Mouse (Mus musculus) left cerebral cortex, postnatal 4 days (tissue): ENCODE measurements at regions not wholly inside any gene's neighbourhood (a gene's known extent, or its start where the extent isn't known, plus 50 kb on each side); places are given as distances from the start of the nearest gene placed in this dataset.

Experiments
- DNase-seq: peaks from one replicate; pipeline ENCODE4 v3.0.0-alpha.2; 2022
- intact Hi-C: fragments of 180-260 bp; cut with DNase I; formaldehyde crosslinking; loops from one replicate; pipeline ENCODE4 v1.15.1; 2025

DNA sequence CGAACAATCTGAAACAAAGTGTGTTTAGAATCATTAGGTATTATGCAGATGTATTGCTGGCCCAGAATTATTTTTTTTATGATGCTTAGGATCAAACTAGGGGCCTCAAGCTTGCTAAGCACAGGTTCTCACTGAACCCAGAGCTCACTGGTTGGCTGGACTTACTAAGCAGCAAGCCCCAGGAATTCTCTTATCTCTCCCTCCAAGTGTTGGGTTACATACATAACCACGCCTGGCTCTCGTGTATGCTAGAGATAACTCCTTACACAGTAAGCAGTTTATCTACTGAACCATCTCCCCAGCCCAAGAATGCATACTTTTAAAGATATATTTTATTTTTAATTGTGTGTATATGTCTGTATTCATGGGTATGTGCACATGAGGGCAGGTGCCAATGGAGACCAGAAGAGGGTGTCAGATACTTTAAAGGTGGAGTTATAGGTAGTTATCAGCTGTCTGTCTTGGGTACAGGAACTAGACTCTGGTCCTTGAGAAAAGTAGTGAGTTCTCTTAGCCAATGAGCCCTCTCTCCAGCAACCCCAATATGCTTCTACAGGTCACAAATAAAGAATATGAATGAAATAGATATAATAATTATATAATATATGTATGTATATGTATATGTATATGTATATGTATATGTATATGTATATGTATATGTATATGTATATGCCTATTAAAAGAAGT, 86.0 kb upstream of the Xpo1 start:
- no peak for DNase-seq
- intact Hi-C loops = no loop called here

DNA sequence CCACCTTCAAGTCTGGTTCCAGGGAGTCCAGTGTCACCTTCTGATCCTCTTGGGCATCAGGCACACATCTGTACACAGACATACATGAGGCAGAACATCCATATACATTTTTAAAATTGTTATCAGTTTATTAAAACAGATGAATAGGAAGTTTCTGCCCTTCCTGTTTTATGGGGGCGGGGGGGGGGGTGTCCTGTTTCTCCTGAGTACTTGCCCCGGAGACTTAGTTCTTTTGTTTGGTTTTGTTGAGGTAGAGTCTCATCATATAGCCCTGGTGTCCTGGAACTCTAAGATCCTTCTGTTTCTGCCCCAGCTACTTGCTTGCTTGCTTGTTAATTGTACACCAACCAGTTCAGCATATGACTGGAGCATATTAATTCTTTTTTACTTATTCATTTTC, 85.0 kb upstream of the Xpo1 start:
- intact Hi-C loops = no loop called here
- no peak for DNase-seq

DNA sequence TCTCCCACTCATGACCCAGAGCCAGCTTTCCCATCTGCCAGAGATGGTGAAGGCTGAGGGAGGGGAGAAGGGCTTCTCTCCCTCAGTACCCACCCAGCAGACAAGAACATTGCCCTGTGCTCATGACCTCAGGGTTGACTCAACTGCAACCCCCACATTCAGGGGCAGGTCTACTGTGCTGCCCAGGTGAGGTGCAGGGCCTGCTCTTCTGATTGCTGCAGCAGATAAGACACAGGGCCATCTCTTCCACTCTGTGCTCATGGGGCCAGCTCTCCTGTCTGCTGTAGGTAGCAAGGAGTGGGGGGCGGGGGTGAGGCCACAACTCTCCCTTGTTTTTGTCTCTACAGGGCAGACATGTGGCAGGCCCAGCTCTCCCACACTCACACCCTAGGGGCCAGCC, 84.1 kb upstream of the Xpo1 start:
- DNase-seq = no peak
- intact Hi-C loops = no loop called here

DNA sequence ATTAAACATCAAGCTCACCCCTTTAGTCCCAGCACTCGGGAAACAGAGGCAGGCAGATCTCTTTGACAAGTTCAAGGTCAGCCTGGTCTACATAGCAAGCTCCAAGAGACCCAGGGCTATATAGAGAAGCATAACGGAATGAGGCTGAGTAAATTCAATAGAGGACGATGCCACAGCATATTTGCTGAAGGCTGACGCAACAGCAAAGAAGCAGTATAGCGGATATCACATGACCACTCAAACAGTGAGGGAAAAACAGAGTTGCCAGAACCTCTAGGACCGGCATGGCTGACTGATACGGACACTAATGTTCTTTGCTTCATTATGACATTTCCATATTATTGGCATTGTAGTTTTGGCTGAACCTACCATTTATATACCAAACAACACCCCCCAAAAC, 74.2 kb upstream of the Xpo1 start:
- no peak for DNase-seq
- intact Hi-C loops = no loop called here

DNA sequence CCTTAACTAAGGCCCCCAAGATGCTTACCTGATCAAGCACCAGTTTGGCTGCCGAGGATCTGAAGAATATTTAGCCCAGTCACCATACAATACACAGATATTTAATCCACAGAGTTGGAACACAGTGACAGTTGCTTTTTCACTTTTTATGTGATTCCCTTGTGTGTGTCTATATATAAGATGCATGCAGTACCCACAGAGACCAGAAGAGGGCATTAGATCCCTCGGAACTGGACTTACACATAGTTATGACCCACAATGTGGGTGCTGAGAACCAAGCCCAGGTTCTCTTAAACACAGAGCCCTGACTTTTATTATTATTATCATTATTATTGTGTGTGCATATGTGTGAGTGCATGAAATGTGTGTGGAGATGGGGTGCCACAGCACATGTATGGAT, 70.6 kb upstream of the Xpo1 start:
- intact Hi-C loops = no loop called here
- DNase-seq = no peak

DNA sequence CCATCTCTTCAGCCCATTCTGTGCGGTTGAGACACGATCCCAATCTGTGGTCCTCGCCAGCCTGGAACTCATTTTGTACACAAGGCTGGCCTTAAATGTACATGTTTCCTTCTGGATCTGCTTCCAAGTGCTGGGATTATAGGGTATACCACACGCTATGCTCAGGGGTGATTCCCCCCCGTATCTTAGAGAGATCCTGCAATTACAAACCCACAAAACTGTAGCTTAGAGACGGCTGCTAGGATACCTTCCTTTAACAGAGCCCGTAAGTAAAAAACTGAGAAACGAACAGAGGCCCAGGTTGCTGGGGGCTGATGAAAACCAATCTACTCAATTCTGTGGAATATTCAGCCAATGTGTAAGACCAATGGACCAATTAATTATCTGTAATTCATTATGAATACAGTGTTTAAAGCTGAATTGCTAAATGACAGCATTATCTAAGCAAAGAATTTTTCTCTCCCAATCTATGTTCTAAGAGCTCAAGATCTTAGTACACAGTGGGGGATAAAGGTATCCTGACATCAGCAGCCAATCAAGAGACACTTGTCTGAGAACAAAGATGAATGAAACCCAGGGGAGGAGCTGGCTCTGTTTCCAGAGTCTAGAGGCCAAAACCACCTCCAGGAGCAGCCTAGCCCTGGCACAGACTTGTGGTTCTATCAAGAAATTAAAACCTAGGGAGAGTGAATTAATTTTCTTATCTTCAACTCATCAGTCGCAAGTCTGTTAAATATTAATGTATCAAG, 54.0 kb upstream of the Xpo1 start:
- intact Hi-C loops = no loop called here

DNA sequence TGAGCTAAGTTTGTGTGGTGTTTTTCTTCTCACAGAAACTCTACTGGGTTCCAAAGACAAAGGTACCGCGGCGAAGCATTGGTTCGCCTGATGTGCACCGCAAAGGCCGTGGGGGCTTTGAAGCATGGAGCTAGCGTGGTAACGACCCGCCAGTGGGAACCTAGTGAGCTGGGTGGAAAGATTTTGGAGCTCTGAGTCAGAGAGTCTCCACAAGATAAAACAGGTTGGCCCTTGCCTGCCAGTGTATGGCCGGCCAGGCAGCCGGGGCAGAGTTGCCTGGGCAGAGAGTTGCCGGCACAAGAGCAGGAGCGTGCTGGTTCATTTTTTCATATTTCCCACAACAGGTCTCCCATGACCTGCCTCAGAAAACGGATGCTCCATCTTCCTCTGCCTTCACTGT, 52.3 kb upstream of the Xpo1 start:
- no peak for DNase-seq
- intact Hi-C loops = no loop called here

More for the DNA sequence above, 54.0 kb upstream of the Xpo1 start:
- DNase-seq = no peak

- DNase-seq = no peak
- intact Hi-C loops = no loop called here
These were observed 51.8 kb upstream of the Xpo1 start for GRCm38 (mm10) chr11:23204041-23204440.
